Mouse (Mus musculus) heart, embryonic 13.5 days (tissue): ENCODE data around the gene Olfr764-ps1. TPM values are rescaled to one million over a fixed set of nuclear protein-coding genes. Genes with fewer than 3 reads are reported as not detected.
"Not testable (repeated sequence)": the region's sequence is repeated elsewhere in the genome, so short reads cannot be mapped to it uniquely, and the experiment has no call there.

Experiments
- ATAC-seq: fragments of 200-750 bp; cut with Nextera tagmentation; 2 replicates; pipeline ENCODE4 v1.8.0; 2017; ENCODE audit warnings: moderate TSS enrichment; ENCODE audit not compliant: insufficient number of reproducible peaks, low FRiP score, low TSS enrichment; ENCODE audit errors: extremely low read depth
- H3K27ac ChIP-seq: fragments of 300-500 bp; sonication (generic); replicated peaks from 2 replicates; pipeline ENCODE4 v1.5.1; 2015; ENCODE audit warnings: moderate library complexity, mild to moderate bottlenecking, inconsistent platforms
- H3K27me3 ChIP-seq: fragments of 300-500 bp; sonication (generic); replicated peaks from 2 replicates; pipeline ENCODE4 v1.6.1; 2015; ENCODE audit warnings: mild to moderate bottlenecking, inconsistent platforms
- H3K36me3 ChIP-seq: fragments of 300-500 bp; sonication (generic); 2 replicates; pipeline ENCODE4 v1.6.1; 2015; ENCODE audit warnings: mild to moderate bottlenecking, inconsistent platforms
- H3K4me1 ChIP-seq: fragments of 300-500 bp; sonication (generic); 2 replicates; pipeline ENCODE4 v1.6.1; 2015; ENCODE audit warnings: inconsistent platforms
- H3K4me2 ChIP-seq: fragments of 300-500 bp; sonication (generic); 2 replicates; pipeline ENCODE4 v1.6.1; 2015; ENCODE audit warnings: inconsistent platforms, mild to moderate bottlenecking, moderate library complexity
- H3K4me3 ChIP-seq: fragments of 300-500 bp; sonication (generic); 2 replicates; pipeline ENCODE4 v1.5.1; 2015; ENCODE audit warnings: moderate library complexity, mild to moderate bottlenecking, inconsistent platforms
- H3K9ac ChIP-seq: fragments of 300-500 bp; sonication (generic); 2 replicates; pipeline ENCODE4 v1.6.1; 2015; ENCODE audit warnings: inconsistent platforms, mild to moderate bottlenecking, moderate library complexity
- H3K9me3 ChIP-seq: fragments of 300-500 bp; sonication (generic); 2 replicates; pipeline ENCODE4 v1.6.1; 2016; ENCODE audit warnings: inconsistent platforms
- WGBS: fragments of 180-500 bp; shearing (Covaris S2); methylation state at CpG from one replicate; pipeline ENCODE4 v1.1.7; 2015; ENCODE audit warnings: mixed read lengths; 5-methylcytosine and 5-hydroxymethylcytosine counted together
- polyA plus RNA-seq: library from polyadenylated mRNA; unstranded; fragments of >200 nt; fragmentation: Nextera tagmentation; extraction: Ambion mirVana; gene quantifications from 2 replicates; pipeline ENCODE4 v1.2.1, GENCODE M21; 2015

The Olfr764-ps1 gene
- polyA plus RNA-seq, 1 experiment from 2014 or later, result not detected

DNA sequence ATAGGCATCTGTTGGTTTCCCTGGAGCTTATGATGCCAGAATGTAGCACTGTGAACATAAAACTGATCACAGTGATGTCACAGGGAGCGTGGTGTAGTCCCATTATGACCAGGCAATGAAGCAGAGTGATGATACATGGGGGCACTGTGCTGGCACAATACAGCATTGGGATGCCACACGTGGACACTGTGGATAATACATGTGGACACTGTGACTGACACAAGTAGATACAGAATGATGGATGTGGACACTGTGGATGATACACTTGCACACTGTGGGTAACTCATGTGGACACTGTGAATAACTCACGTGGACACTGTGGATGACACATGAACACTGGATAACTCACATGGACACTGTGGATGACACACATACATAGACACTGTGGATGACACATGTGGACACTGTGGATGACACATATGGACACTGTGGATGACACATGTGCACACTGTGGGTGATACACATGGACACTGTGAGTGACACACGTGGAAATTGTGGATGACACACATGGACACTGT is 43.1 kb downstream of the Olfr764-ps1 start:
- no peak for ATAC-seq
- Histone ChIP-seq H3K27ac (no peak overlapping the region), H3K27me3 (no peaks in the 10 kb centered on the region), H3K4me2 (no peak overlapping the region), H3K36me3 (no peaks in the 10 kb centered on the region), H3K4me3 (no peak overlapping the region), H3K4me1 (no peaks in the 10 kb centered on the region), H3K9ac (no peak overlapping the region), H3K9me3 (no peaks in the 10 kb centered on the region)
- 57% methylated on average over 4 of the region's 4 CpGs for WGBS

GRCm38 (mm10) chr10:128995796-128996195 is 43.9 kb downstream of the Olfr764-ps1 start:
- no peak for ATAC-seq
- H3K27me3 ChIP-seq, result no peaks in the 10 kb centered on the region
- no peak overlapping the region for H3K9ac ChIP-seq
- H3K9me3 ChIP-seq, result no peaks in the 10 kb centered on the region
- H3K4me2 ChIP-seq, result no peak overlapping the region
- 90% methylated on average over 1 of the region's 1 CpGs for WGBS
- H3K27ac ChIP-seq, result no peak overlapping the region
- no peak overlapping the region for H3K4me3 ChIP-seq
- no peaks in the 10 kb centered on the region for H3K36me3 ChIP-seq
- no peaks in the 10 kb centered on the region for H3K4me1 ChIP-seq

- Histone ChIP-seq H3K27me3 (0 out of 2 replicates have a peak, but pooled peaks cover 5% of the 10 kb centered on the region), H3K4me1 (no peaks in the 10 kb centered on the region), H3K9me3 (no peaks in the 10 kb centered on the region), H3K4me3 (no peak overlapping the region), H3K36me3 (no peaks in the 10 kb centered on the region), H3K9ac (no peak overlapping the region), H3K27ac (no peak overlapping the region), H3K4me2 (no peak overlapping the region)
- no peak for ATAC-seq
Observed at GRCm38 (mm10) chr10:128990994-128991393, 48.7 kb downstream of the Olfr764-ps1 start.

DNA sequence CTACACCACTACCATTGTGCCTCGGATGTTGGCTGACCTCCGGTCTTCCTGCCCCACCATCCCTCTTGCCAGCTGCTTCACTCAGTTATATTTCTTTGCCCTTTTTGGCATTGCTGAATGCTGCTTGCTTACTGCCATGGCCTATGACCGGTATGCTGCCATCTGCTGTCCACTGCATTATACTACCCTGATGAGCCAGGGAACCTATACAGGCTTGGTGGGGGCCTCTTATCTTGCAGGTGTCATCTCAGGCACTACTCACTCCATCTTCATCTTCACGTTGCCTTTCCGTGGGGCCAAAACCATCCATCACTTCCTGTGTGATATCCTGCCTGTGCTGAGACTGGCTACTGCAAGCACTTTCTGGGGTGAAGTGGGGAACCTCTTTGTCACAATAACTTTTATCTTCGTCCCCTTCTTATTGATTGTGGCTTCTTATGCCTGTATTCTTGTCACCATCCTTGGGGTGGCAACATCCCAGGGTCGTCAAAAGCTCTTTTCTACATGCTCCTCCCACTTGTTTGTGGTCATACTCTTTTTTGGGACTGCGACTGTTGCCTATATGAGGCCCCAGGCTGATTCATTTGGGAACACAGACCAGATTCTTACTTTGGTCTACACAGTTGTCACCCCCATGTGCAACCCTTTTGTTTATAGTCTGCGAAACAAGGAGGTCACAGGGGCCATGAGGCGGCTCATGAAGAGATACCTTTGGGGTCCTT is 49.4 kb downstream of the Olfr764-ps1 start:
- H3K36me3 ChIP-seq, H3K4me1 ChIP-seq, ATAC-seq, H3K27me3 ChIP-seq, H3K27ac ChIP-seq, H3K9me3 ChIP-seq, H3K9ac ChIP-seq, H3K4me3 ChIP-seq, H3K4me2 ChIP-seq: not testable (repeated sequence)
- WGBS, result 63% methylated on average over 5 of the region's 10 CpGs

DNA sequence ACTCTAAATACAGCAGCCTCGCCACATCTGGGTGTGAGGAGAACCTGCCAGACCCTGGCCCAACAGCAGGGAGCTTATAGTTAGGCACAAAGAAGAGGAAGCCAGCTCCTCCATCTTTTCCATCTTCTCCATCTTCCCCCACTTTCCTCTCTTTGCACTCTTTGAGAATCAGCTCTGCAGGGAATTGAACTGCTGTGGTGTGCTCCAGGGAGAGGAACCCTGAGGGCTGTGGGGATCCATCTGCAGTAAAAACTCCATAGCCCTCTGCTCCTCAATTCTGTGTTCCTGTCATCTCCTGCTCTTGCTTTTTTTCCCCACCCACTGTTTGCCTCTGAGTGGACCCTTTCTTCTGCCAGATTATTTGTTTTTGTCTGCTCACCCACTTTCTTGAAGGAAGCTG is 50.6 kb downstream of the Olfr764-ps1 start, which contains the start of gene Olfr9:
Gene Olfr9, plus strand, starts transcription at position 301 of the 400 bp plus-strand sequence.
- not testable (repeated sequence) for H3K27ac ChIP-seq, H3K9ac ChIP-seq, H3K36me3 ChIP-seq, H3K4me1 ChIP-seq, H3K4me2 ChIP-seq, H3K27me3 ChIP-seq, H3K4me3 ChIP-seq, H3K9me3 ChIP-seq, ATAC-seq
- WGBS, result 46% methylated on average over 1 of the region's 1 CpGs

Other genes with a start within 250 kb of the Olfr764-ps1 start
- 0.87 and 1.1 TPM in 2 replicates for gene Mmp19, start 249.0 kb downstream of the Olfr764-ps1 start, polyA plus RNA-seq
- 35.3 and 38.8 TPM in 2 replicates for gene Dnajc14, start 235.8 kb downstream of the Olfr764-ps1 start, polyA plus RNA-seq
- gene Tmem198b, start 235.5 kb downstream of the Olfr764-ps1 start, polyA plus RNA-seq, result 18.7 and 19.0 TPM in 2 replicates
- gene Sarnp, start 222.6 kb downstream of the Olfr764-ps1 start, polyA plus RNA-seq, result 164 and 175 TPM in 2 replicates
- gene Ormdl2, start 218.3 kb downstream of the Olfr764-ps1 start, polyA plus RNA-seq, result 47.2 and 50.0 TPM in 2 replicates
- gene Gdf11, start 148.2 kb downstream of the Olfr764-ps1 start, polyA plus RNA-seq, result 2.8 and 3.6 TPM in 2 replicates
- 370 and 426 TPM in 2 replicates for gene Cd63, start 138.9 kb downstream of the Olfr764-ps1 start, polyA plus RNA-seq
- 8.9 and 10.3 TPM in 2 replicates for gene Rdh5, start 117.0 kb downstream of the Olfr764-ps1 start, polyA plus RNA-seq
- gene Bloc1s1, start 115.9 kb downstream of the Olfr764-ps1 start, polyA plus RNA-seq, result 199 and 223 TPM in 2 replicates
- gene Itga7, start 106.1 kb downstream of the Olfr764-ps1 start, polyA plus RNA-seq, result 2.4 and 2.9 TPM in 2 replicates
- 0.15 TPM in 1 of 2 replicates, not detected in the other for gene Mettl7b, start 78.9 kb downstream of the Olfr764-ps1 start, polyA plus RNA-seq
- not detected in 2 replicates for gene Olfr9, start 50.5 kb downstream of the Olfr764-ps1 start, polyA plus RNA-seq
- not detected in 2 replicates for gene Olfr763, start 29.1 kb downstream of the Olfr764-ps1 start, polyA plus RNA-seq
- not detected in 2 replicates for gene Olfr765, start 10.1 kb upstream of the Olfr764-ps1 start, polyA plus RNA-seq
- not detected in 2 replicates for gene Olfr766-ps1, start 29.1 kb upstream of the Olfr764-ps1 start, polyA plus RNA-seq
- not detected in 2 replicates for gene Olfr767, start 43.0 kb upstream of the Olfr764-ps1 start, polyA plus RNA-seq
- gene Olfr768, start 59.5 kb upstream of the Olfr764-ps1 start, polyA plus RNA-seq, result not detected in 2 replicates
- 0.13 TPM in 1 of 2 replicates, not detected in the other for gene Olfr769, start 78.0 kb upstream of the Olfr764-ps1 start, polyA plus RNA-seq
- gene Olfr770, start 99.1 kb upstream of the Olfr764-ps1 start, polyA plus RNA-seq, result not detected in 2 replicates
- gene Olfr771, start 124.9 kb upstream of the Olfr764-ps1 start, polyA plus RNA-seq, result not detected in 2 replicates
- not detected in 2 replicates for gene Olfr772, start 138.0 kb upstream of the Olfr764-ps1 start, polyA plus RNA-seq
- gene Olfr773, start 147.5 kb upstream of the Olfr764-ps1 start, polyA plus RNA-seq, result not detected in 2 replicates
- gene Olfr774, start 196.3 kb upstream of the Olfr764-ps1 start, polyA plus RNA-seq, result not detected in 2 replicates
- gene Olfr775, start 208.5 kb upstream of the Olfr764-ps1 start, polyA plus RNA-seq, result not detected in 2 replicates
- not detected in 2 replicates for gene Olfr776, start 219.2 kb upstream of the Olfr764-ps1 start, polyA plus RNA-seq
- gene Olfr777, start 231.6 kb upstream of the Olfr764-ps1 start, polyA plus RNA-seq, result not detected in 2 replicates